Mouse (Mus musculus): ENCODE results near the gene Nrarp. TPM values are rescaled to one million over a fixed set of nuclear protein-coding genes. Genes with fewer than 3 reads are reported as not detected.
A peak's percentile ranks its signal among the peaks of the same experiment; 100 is the strongest.

The Nrarp gene
- polyA plus RNA-seq, 1 experiment from 2014 or later, result 15.0 TPM

- ATAC-seq (ENCODE audit: insufficient number of reproducible peaks, insufficient read depth, low FRiP score, low TSS enrichment, low read depth), result no peak
- peaks cover 34% of the 10 kb centered on the region for H3K4me1 ChIP-seq
- no peak overlapping the region for H3K9ac ChIP-seq
- H3K4me3 ChIP-seq, result no peak overlapping the region
- H3K4me2 ChIP-seq, result no peak overlapping the region
- peaks cover 52% of the 10 kb centered on the region for H3K27me3 ChIP-seq
- H3K9me3 ChIP-seq, result no peaks in the 10 kb centered on the region
- H3K27ac ChIP-seq, result no peak overlapping the region
- no peaks in the 10 kb centered on the region for H3K36me3 ChIP-seq
- 82% methylated on average over 4 of the region's 4 CpGs for WGBS
These were observed 4.9 kb upstream of the Nrarp start for GRCm38 (mm10) chr2:25175690-25176078.

- WGBS, result 59% methylated on average over 6 of the region's 6 CpGs
- Histone ChIP-seq H3K27me3 (peaks cover 61% of the 10 kb centered on the region), H3K4me3 (no peak overlapping the region), H3K9me3 (no peaks in the 10 kb centered on the region), H3K4me1 (peaks cover 43% of the 10 kb centered on the region), H3K27ac (peak overlapping the region; percentile 44; the same call in 1 of the 2 replicates), H3K9ac (no peak overlapping the region), H3K36me3 (no peaks in the 10 kb centered on the region), H3K4me2 (no peak overlapping the region)
- no peak for ATAC-seq (ENCODE audit: insufficient number of reproducible peaks, insufficient read depth, low FRiP score, low TSS enrichment, low read depth)
These were observed 4.0 kb upstream of the Nrarp start for GRCm38 (mm10) chr2:25176573-25176972.

- H3K4me3 ChIP-seq, result no peak overlapping the region
- H3K4me1 ChIP-seq, result peaks cover 45% of the 10 kb centered on the region
- no peaks in the 10 kb centered on the region for H3K9me3 ChIP-seq
- no peak overlapping the region for H3K4me2 ChIP-seq
- H3K27ac ChIP-seq, result peak overlapping the region; percentile 44; the same call in 1 of the 2 replicates
- WGBS, result 38% methylated on average over 4 of the region's 4 CpGs
- 0 out of 2 replicates have a peak overlapping the region, but pooled peaks have one; percentile 1 for H3K9ac ChIP-seq
- no peak for ATAC-seq (ENCODE audit: insufficient number of reproducible peaks, insufficient read depth, low FRiP score, low TSS enrichment, low read depth)
- H3K36me3 ChIP-seq, result no peaks in the 10 kb centered on the region
- peaks cover 66% of the 10 kb centered on the region for H3K27me3 ChIP-seq
These were observed 3.5 kb upstream of the Nrarp start for GRCm38 (mm10) chr2:25177076-25177475.

GRCm38 (mm10) chr2:25177685-25178084, 2.9 kb upstream of the Nrarp start:
- H3K4me1 ChIP-seq, result peaks cover 45% of the 10 kb centered on the region
- no peak for ATAC-seq (ENCODE audit: insufficient number of reproducible peaks, insufficient read depth, low FRiP score, low TSS enrichment, low read depth)
- 0 out of 2 replicates have a peak overlapping the region, but pooled peaks have one; percentile 9 for H3K4me2 ChIP-seq
- H3K27ac ChIP-seq, result peak overlapping the region; percentile 62
- H3K9ac ChIP-seq, result 0 out of 2 replicates have a peak overlapping the region, but pooled peaks have one; percentile 1
- H3K9me3 ChIP-seq, result no peaks in the 10 kb centered on the region
- peaks cover 72% of the 10 kb centered on the region for H3K27me3 ChIP-seq
- H3K36me3 ChIP-seq, result no peaks in the 10 kb centered on the region
- WGBS, result 8% methylated on average over 6 of the region's 6 CpGs
- H3K4me3 ChIP-seq, result no peak overlapping the region

GRCm38 (mm10) chr2:25178285-25178972, 2.1 kb upstream of the Nrarp start:
- no peak for ATAC-seq (ENCODE audit: insufficient number of reproducible peaks, insufficient read depth, low FRiP score, low TSS enrichment, low read depth)
- Histone ChIP-seq H3K27me3 (peaks cover 80% of the 10 kb centered on the region), H3K4me1 (peaks cover 44% of the 10 kb centered on the region), H3K27ac (peak overlapping the region; percentile 62), H3K36me3 (no peaks in the 10 kb centered on the region), H3K4me2 (0 out of 2 replicates have a peak overlapping the region, but pooled peaks have one; percentile 9), H3K9me3 (no peaks in the 10 kb centered on the region), H3K4me3 (no peak overlapping the region), H3K9ac (0 out of 2 replicates have a peak overlapping the region, but pooled peaks have one; percentile 21)
- WGBS, result 18% methylated on average over 10 of the region's 10 CpGs

- Histone ChIP-seq H3K4me3 (peak overlapping the region; percentile 58), H3K27ac (peak overlapping the region; percentile 44; the same call in 1 of the 2 replicates), H3K4me2 (peak overlapping the region; percentile 87), H3K27me3 (peaks cover 92% of the 10 kb centered on the region), H3K9me3 (no peaks in the 10 kb centered on the region), H3K9ac (0 out of 2 replicates have a peak overlapping the region, but pooled peaks have one; percentile 54), H3K4me1 (peaks cover 46% of the 10 kb centered on the region), H3K36me3 (no peaks in the 10 kb centered on the region)
- 42% methylated on average over 15 of the region's 15 CpGs for WGBS
- ATAC-seq (ENCODE audit: insufficient number of reproducible peaks, insufficient read depth, low FRiP score, low TSS enrichment, low read depth), result no peak
These were observed 866 bp upstream of the Nrarp start for GRCm38 (mm10) chr2:25179566-25180217.

GRCm38 (mm10) chr2:25180973-25181890, 674 bp downstream of the Nrarp start:
- peak overlapping the region; percentile 58 for H3K4me3 ChIP-seq
- H3K27ac ChIP-seq, result peak overlapping the region; percentile 81
- ATAC-seq (ENCODE audit: insufficient number of reproducible peaks, insufficient read depth, low FRiP score, low TSS enrichment, low read depth), result peak; percentile 40; the same call in 1 of the 2 replicates
- H3K36me3 ChIP-seq, result no peaks in the 10 kb centered on the region
- no peaks in the 10 kb centered on the region for H3K9me3 ChIP-seq
- peak overlapping the region; percentile 67 for H3K9ac ChIP-seq
- H3K4me2 ChIP-seq, result peak overlapping the region; percentile 87
- H3K4me1 ChIP-seq, result peaks cover 50% of the 10 kb centered on the region
- WGBS, result under 1% methylated on average over 98 of the region's 100 CpGs
- peaks cover 96% of the 10 kb centered on the region for H3K27me3 ChIP-seq

- no peaks in the 10 kb centered on the region for H3K9me3 ChIP-seq
- no peaks in the 10 kb centered on the region for H3K36me3 ChIP-seq
- under 1% methylated on average over 17 of the region's 17 CpGs for WGBS
- H3K4me3 ChIP-seq, result peak overlapping the region; percentile 58
- peaks cover 96% of the 10 kb centered on the region for H3K27me3 ChIP-seq
- peak overlapping the region; percentile 81 for H3K27ac ChIP-seq
- peak overlapping the region; percentile 87 for H3K4me2 ChIP-seq
- no peak for ATAC-seq (ENCODE audit: insufficient number of reproducible peaks, insufficient read depth, low FRiP score, low TSS enrichment, low read depth)
- H3K4me1 ChIP-seq, result peaks cover 43% of the 10 kb centered on the region
- peak overlapping the region; percentile 67 for H3K9ac ChIP-seq
These were observed 1.4 kb downstream of the Nrarp start for GRCm38 (mm10) chr2:25181891-25182397.

- peaks cover 36% of the 10 kb centered on the region for H3K4me1 ChIP-seq
- H3K4me3 ChIP-seq, result peak overlapping the region; percentile 58
- ATAC-seq (ENCODE audit: insufficient number of reproducible peaks, insufficient read depth, low FRiP score, low TSS enrichment, low read depth), result no peak
- WGBS, result 28% methylated on average over 6 of the region's 6 CpGs
- H3K9me3 ChIP-seq, result no peaks in the 10 kb centered on the region
- H3K27ac ChIP-seq, result no peak overlapping the region
- peak overlapping the region; percentile 87 for H3K4me2 ChIP-seq
- H3K27me3 ChIP-seq, result peaks cover 94% of the 10 kb centered on the region
- peak overlapping the region; percentile 51; the same call in 1 of the 2 replicates for H3K9ac ChIP-seq
- no peaks in the 10 kb centered on the region for H3K36me3 ChIP-seq
These were observed 2.1 kb downstream of the Nrarp start for GRCm38 (mm10) chr2:25182664-25183063.

GRCm38 (mm10) chr2:25183336-25183735, 2.8 kb downstream of the Nrarp start:
- WGBS, result 59% methylated on average over 2 of the region's 2 CpGs
- ATAC-seq (ENCODE audit: insufficient number of reproducible peaks, insufficient read depth, low FRiP score, low TSS enrichment, low read depth), result no peak
- Histone ChIP-seq H3K4me1 (peaks cover 29% of the 10 kb centered on the region), H3K9ac (no peak overlapping the region), H3K9me3 (no peaks in the 10 kb centered on the region), H3K27ac (no peak overlapping the region), H3K4me3 (no peak overlapping the region), H3K4me2 (peak overlapping the region; percentile 87; the same call in 1 of the 2 replicates), H3K36me3 (no peaks in the 10 kb centered on the region), H3K27me3 (peaks cover 87% of the 10 kb centered on the region)

GRCm38 (mm10) chr2:25184496-25184895, 3.9 kb downstream of the Nrarp start:
- H3K4me3 ChIP-seq, result no peak overlapping the region
- H3K4me1 ChIP-seq, result peaks cover 23% of the 10 kb centered on the region
- H3K27ac ChIP-seq, result no peak overlapping the region
- no peaks in the 10 kb centered on the region for H3K36me3 ChIP-seq
- no peak for ATAC-seq (ENCODE audit: insufficient number of reproducible peaks, insufficient read depth, low FRiP score, low TSS enrichment, low read depth)
- H3K9ac ChIP-seq, result no peak overlapping the region
- peaks cover 75% of the 10 kb centered on the region for H3K27me3 ChIP-seq
- H3K9me3 ChIP-seq, result no peaks in the 10 kb centered on the region
- WGBS, result 92% methylated on average over 7 of the region's 7 CpGs
- H3K4me2 ChIP-seq, result no peak overlapping the region

All from embryonic facial prominence, embryonic 13.5 days (tissue).